Mouse (Mus musculus): Measurements from ENCODE around the gene Rnaseh1. TPM values are rescaled to one million over a fixed set of nuclear protein-coding genes. Genes with fewer than 3 reads are reported as not detected.

The Rnaseh1 gene
- total RNA-seq, 2 experiments from 2014 or later = 2.1 to 7.6 TPM

DNA sequence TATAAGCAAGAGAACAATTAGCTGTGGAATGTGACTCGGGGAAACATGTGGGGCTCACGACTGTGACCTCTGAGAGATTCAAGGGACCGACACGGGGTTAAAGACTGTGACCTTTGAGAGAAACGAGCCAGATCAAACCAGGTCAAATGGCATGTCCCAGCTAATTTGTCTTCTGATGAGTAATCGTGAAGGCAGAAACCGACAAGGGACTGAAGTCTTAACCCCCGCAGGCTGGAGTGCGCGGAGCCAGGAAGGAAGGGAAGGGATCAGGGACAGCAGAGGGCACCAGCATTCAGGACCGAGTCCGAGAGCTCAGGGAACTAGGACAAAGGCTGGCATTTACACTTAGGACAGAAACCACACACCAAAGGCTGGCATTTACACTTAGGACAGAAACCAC is 55.0 kb downstream of the Rnaseh1 start:
- ATAC-seq (replicated peaks; ENCODE audit: low FRiP score, poor library complexity, severe bottlenecking) = no peak

DNA sequence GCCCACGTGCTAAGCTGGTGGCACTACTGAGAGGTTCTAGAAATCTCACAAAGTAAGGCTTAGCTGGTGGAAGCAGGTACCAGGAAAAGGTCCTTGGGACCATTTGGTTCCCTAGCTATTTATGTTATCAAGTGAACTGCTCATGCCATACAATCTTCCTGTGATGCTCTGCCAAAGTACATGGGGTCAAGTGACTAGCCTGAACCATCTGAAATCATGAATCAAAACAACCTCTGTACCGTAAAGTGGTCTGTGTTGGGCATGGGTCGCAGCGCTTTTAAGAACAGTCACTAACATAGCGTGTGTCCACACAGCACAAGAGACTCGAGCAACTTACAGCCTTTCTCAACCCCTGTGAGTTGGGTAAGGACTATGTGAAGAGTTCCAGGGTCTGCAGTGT is 55.8 kb downstream of the Rnaseh1 start:
- no peak for ATAC-seq (replicated peaks; ENCODE audit: low FRiP score, poor library complexity, severe bottlenecking)

DNA sequence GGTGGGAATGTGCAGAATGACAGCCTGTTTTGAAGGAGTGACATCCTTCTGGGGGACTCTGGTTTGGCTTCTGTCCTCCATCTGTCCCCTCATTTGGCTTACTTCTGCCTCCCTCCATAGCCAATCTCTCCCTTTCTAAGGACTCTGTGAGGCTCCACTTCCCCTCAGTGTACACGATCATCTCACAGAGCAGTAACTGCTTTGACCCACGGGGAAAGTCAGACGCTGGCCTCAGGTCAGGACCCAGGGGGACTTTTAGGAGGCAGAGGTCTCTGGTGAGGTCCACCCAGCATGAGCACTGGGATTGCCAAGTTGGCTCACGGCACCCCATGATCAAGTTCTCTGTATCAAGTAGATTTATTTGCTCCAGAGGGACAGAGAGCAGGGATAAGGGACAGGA is 58.8 kb downstream of the Rnaseh1 start:
- ATAC-seq (replicated peaks; ENCODE audit: low FRiP score, poor library complexity, severe bottlenecking) = no peak

Other genes starting within 250 kb of the Rnaseh1 start
- not detected in 2 replicates for gene Dcdc2c, start 97.2 kb upstream of the Rnaseh1 start, total RNA-seq (2015; ENCODE audit: low replicate concordance)
- not detected in 2 replicates for gene Dcdc2c, start 97.2 kb upstream of the Rnaseh1 start, total RNA-seq (2017; ENCODE audit: low replicate concordance)
- not detected in 2 replicates for gene Allc, start 67.1 kb upstream of the Rnaseh1 start, total RNA-seq (2015; ENCODE audit: low replicate concordance)
- gene Allc, start 67.1 kb upstream of the Rnaseh1 start, total RNA-seq (2017; ENCODE audit: low replicate concordance) = not detected in 2 replicates
- gene Colec11, start 26.2 kb upstream of the Rnaseh1 start, total RNA-seq (2015; ENCODE audit: low replicate concordance) = 1.0 TPM in 1 of 2 replicates, not detected in the other
- gene Colec11, start 26.2 kb upstream of the Rnaseh1 start, total RNA-seq (2017; ENCODE audit: low replicate concordance) = not detected in 2 replicates
- 581 and 663 TPM in 2 replicates for gene Rps7, start 13.6 kb upstream of the Rnaseh1 start, total RNA-seq (2015; ENCODE audit: low replicate concordance)
- 566 and 639 TPM in 2 replicates for gene Rps7, start 13.6 kb upstream of the Rnaseh1 start, total RNA-seq (2017; ENCODE audit: low replicate concordance)
- gene Adi1, start 25.6 kb downstream of the Rnaseh1 start, total RNA-seq (2015; ENCODE audit: low replicate concordance) = 17.1 and 33.6 TPM in 2 replicates
- gene Adi1, start 25.6 kb downstream of the Rnaseh1 start, total RNA-seq (2017; ENCODE audit: low replicate concordance) = 4.9 and 5.2 TPM in 2 replicates
- gene Trappc12, start 100.9 kb downstream of the Rnaseh1 start, total RNA-seq (2015; ENCODE audit: low replicate concordance) = 6.9 and 13.0 TPM in 2 replicates
- gene Trappc12, start 100.9 kb downstream of the Rnaseh1 start, total RNA-seq (2017; ENCODE audit: low replicate concordance) = 13.1 and 13.7 TPM in 2 replicates
- gene Eipr1, start 102.2 kb downstream of the Rnaseh1 start, total RNA-seq (2015; ENCODE audit: low replicate concordance) = 15.3 and 41.1 TPM in 2 replicates
- gene Eipr1, start 102.2 kb downstream of the Rnaseh1 start, total RNA-seq (2017; ENCODE audit: low replicate concordance) = 20.8 and 21.6 TPM in 2 replicates

Measured in erythroblast, adult 5-6 weeks (primary cell).